Mouse (Mus musculus): Measurements from ENCODE around the gene Baz1b. TPM values are rescaled to one million over a fixed set of nuclear protein-coding genes. Genes with fewer than 3 reads are reported as not detected.

Gene Baz1b
- total and polyA plus RNA-seq, 3 experiments: 13.9 to 46.1 (median 42.3) TPM

GRCm38 (mm10) chr5:135257559-135257958 lies 70.5 kb downstream of the Baz1b start:
- intact Hi-C loops (cut with DNase I): no loop called here
- no peak overlapping the region for H3K27ac ChIP-seq
- TF ChIP-seq EP300 (IDR thresholded peaks at IDR 0.05; ENCODE audit: insufficient read depth, low read depth, low read length): no peak
- 0 out of 2 replicates have a peak, but pooled peaks have one; percentile 11 for TF ChIP-seq CTCF (IDR thresholded peaks at IDR 0.05)
- no peak for TF ChIP-seq POLR2A (IDR thresholded peaks at IDR 0.05; ENCODE audit: insufficient read depth, low read depth, low read length)

GRCm38 (mm10) chr5:135258280-135259150 lies 71.5 kb downstream of the Baz1b start:
- H3K79me2 ChIP-seq (replicated peaks; ENCODE audit: control insufficient read depth, insufficient read depth, low read length): no peaks in the 10 kb centered on the region
- TF ChIP-seq EP300 (IDR thresholded peaks at IDR 0.05; ENCODE audit: insufficient read depth, low read depth, low read length) (no peak), CTCF (IDR thresholded peaks at IDR 0.05) (no peak), POLR2A (IDR thresholded peaks at IDR 0.05; ENCODE audit: insufficient read depth, low read depth, low read length) (no peak)
- H3K36me3 ChIP-seq (ENCODE audit: control insufficient read depth, insufficient read depth, low read length): no peaks in the 10 kb centered on the region
- no peak for DNase-seq
- H3K27ac ChIP-seq: no peak overlapping the region; the same call in 1 of the 2 replicates
- H3K4me1 ChIP-seq (ENCODE audit: control insufficient read depth, insufficient read depth, low read length): peaks cover 1% of the 10 kb centered on the region
- no peaks in the 10 kb centered on the region for H3K27me3 ChIP-seq (ENCODE audit: control insufficient read depth, insufficient read depth, low read length)
- H3K9ac ChIP-seq (ENCODE audit: low read depth, low read length): no peak overlapping the region
- intact Hi-C loops (cut with DNase I): no loop called here
- H3K4me3 ChIP-seq: no peak overlapping the region
- 46% methylated on average over 30 of the region's 30 CpGs for WGBS

More at GRCm38 (mm10) chr5:135257559-135257958, 70.5 kb downstream of the Baz1b start:
- Histone ChIP-seq H3K9ac (ENCODE audit: low read depth, low read length) (no peak overlapping the region), H3K4me3 (no peak overlapping the region), H3K4me1 (ENCODE audit: control insufficient read depth, insufficient read depth, low read length) (no peaks in the 10 kb centered on the region), H3K36me3 (ENCODE audit: control insufficient read depth, insufficient read depth, low read length) (no peaks in the 10 kb centered on the region), H3K27me3 (ENCODE audit: control insufficient read depth, insufficient read depth, low read length) (no peaks in the 10 kb centered on the region), H3K79me2 (replicated peaks; ENCODE audit: control insufficient read depth, insufficient read depth, low read length) (no peaks in the 10 kb centered on the region)
- WGBS: 84% methylated on average over 12 of the region's 12 CpGs
- DNase-seq: no peak

DNA sequence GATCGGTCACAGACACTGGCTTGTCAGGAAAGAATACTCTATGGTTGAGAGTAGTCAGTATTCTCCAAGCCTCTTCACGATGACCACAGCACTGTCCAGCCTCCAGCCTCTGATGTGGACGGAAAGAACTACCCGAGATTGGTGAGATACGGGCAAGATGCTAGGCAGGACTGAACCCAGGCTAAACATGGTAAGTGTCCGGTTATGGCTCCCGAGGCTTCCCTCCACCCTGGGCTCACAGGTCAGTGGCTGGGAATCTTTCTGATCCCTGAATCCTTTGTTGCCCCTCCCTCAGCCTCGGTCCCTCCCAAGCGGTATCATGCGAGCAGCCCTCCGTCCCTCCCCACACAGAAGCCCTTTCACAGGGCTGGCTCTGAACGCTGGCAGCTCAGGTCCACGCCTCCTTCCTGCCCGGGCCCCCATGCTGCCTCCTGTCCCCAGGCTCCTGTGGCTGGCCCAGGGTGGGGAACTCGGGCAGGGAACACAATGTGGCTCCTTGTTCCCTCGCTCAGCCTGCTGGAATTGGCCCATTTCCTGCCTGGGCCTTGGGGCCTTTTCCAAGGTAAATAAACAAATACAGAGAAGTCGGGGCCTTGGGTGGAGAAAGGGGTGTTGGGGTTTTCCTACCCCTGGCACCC lies 76.9 kb downstream of the Baz1b start:
- H3K9ac ChIP-seq (ENCODE audit: low read depth, low read length): no peak overlapping the region
- intact Hi-C loops (cut with DNase I): no loop called here
- H3K79me2 ChIP-seq (replicated peaks; ENCODE audit: control insufficient read depth, insufficient read depth, low read length): no peaks in the 10 kb centered on the region
- WGBS: 22% methylated on average over 17 of the region's 17 CpGs
- peak overlapping the region; percentile 16; the same call in 1 of the 2 replicates for H3K27ac ChIP-seq
- TF ChIP-seq EP300 (IDR thresholded peaks at IDR 0.05; ENCODE audit: insufficient read depth, low read depth, low read length) (no peak), CTCF (IDR thresholded peaks at IDR 0.05) (no peak), POLR2A (IDR thresholded peaks at IDR 0.05; ENCODE audit: insufficient read depth, low read depth, low read length) (no peak)
- no peaks in the 10 kb centered on the region for H3K27me3 ChIP-seq (ENCODE audit: control insufficient read depth, insufficient read depth, low read length)
- H3K4me1 ChIP-seq (ENCODE audit: control insufficient read depth, insufficient read depth, low read length): peaks cover 4% of the 10 kb centered on the region
- H3K4me3 ChIP-seq: peak overlapping the region; percentile 14; the same call in 1 of the 2 replicates
- DNase-seq: peak; percentile 48 to 65
- no peaks in the 10 kb centered on the region for H3K36me3 ChIP-seq (ENCODE audit: control insufficient read depth, insufficient read depth, low read length)

DNA sequence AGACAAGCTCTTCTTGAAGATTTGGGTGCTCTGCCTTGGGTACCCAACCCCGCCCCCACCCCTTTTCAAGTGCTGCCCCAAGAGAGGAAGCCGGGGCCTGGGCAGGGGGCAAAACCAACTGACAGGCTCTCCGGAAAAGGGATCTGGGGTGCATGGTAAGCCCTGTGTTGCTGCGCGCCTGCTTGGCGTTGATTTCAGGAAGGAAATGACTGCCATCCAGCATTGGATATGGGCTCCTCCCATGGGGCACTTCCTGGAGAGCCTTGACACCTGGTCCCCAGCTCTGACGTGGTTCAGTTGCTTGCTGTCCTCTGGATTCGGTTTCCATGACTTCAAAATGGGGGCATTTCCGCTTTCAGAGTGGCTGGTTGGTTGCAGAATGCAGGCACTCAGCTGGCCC lies 77.5 kb downstream of the Baz1b start:
- 44% methylated on average over 9 of the region's 9 CpGs for WGBS
- intact Hi-C loops (cut with DNase I): no loop called here

GRCm38 (mm10) chr5:135269451-135269850 lies 82.4 kb downstream of the Baz1b start:
- no peak for TF ChIP-seq CTCF (IDR thresholded peaks at IDR 0.05)
- TF ChIP-seq EP300 (IDR thresholded peaks at IDR 0.05; ENCODE audit: insufficient read depth, low read depth, low read length): no peak
- no peak for TF ChIP-seq POLR2A (IDR thresholded peaks at IDR 0.05; ENCODE audit: insufficient read depth, low read depth, low read length)
- Histone ChIP-seq H3K79me2 (replicated peaks; ENCODE audit: control insufficient read depth, insufficient read depth, low read length) (no peaks in the 10 kb centered on the region), H3K36me3 (ENCODE audit: control insufficient read depth, insufficient read depth, low read length) (no peaks in the 10 kb centered on the region), H3K4me3 (no peak overlapping the region), H3K4me1 (ENCODE audit: control insufficient read depth, insufficient read depth, low read length) (peaks cover 1% of the 10 kb centered on the region; the same call in 1 of the 2 replicates), H3K9ac (ENCODE audit: low read depth, low read length) (no peak overlapping the region), H3K27me3 (ENCODE audit: control insufficient read depth, insufficient read depth, low read length) (no peaks in the 10 kb centered on the region), H3K27ac (no peak overlapping the region)
- no peak for DNase-seq
- intact Hi-C loops (cut with DNase I): no loop called here
- WGBS: 61% methylated on average over 8 of the region's 8 CpGs

More for the DNA sequence above, 77.5 kb downstream of the Baz1b start:
- Histone ChIP-seq H3K4me3 (no peak overlapping the region), H3K79me2 (replicated peaks; ENCODE audit: control insufficient read depth, insufficient read depth, low read length) (no peaks in the 10 kb centered on the region), H3K9ac (ENCODE audit: low read depth, low read length) (no peak overlapping the region), H3K36me3 (ENCODE audit: control insufficient read depth, insufficient read depth, low read length) (no peaks in the 10 kb centered on the region), H3K27me3 (ENCODE audit: control insufficient read depth, insufficient read depth, low read length) (no peaks in the 10 kb centered on the region), H3K27ac (no peak overlapping the region; the same call in 1 of the 2 replicates), H3K4me1 (ENCODE audit: control insufficient read depth, insufficient read depth, low read length) (peaks cover 4% of the 10 kb centered on the region)
- TF ChIP-seq CTCF (IDR thresholded peaks at IDR 0.05) (no peak), EP300 (IDR thresholded peaks at IDR 0.05; ENCODE audit: insufficient read depth, low read depth, low read length) (no peak), POLR2A (IDR thresholded peaks at IDR 0.05; ENCODE audit: insufficient read depth, low read depth, low read length) (no peak)
- DNase-seq: no peak

Measured in heart, adult 2 months (tissue).